Mouse (Mus musculus): ENCODE measurements around the gene Arl11. TPM values are rescaled to one million over a fixed set of nuclear protein-coding genes. Genes with fewer than 3 reads are reported as not detected.

Arl11 gene
- polyA plus RNA-seq, 1 experiment: 2.7 TPM

DNA sequence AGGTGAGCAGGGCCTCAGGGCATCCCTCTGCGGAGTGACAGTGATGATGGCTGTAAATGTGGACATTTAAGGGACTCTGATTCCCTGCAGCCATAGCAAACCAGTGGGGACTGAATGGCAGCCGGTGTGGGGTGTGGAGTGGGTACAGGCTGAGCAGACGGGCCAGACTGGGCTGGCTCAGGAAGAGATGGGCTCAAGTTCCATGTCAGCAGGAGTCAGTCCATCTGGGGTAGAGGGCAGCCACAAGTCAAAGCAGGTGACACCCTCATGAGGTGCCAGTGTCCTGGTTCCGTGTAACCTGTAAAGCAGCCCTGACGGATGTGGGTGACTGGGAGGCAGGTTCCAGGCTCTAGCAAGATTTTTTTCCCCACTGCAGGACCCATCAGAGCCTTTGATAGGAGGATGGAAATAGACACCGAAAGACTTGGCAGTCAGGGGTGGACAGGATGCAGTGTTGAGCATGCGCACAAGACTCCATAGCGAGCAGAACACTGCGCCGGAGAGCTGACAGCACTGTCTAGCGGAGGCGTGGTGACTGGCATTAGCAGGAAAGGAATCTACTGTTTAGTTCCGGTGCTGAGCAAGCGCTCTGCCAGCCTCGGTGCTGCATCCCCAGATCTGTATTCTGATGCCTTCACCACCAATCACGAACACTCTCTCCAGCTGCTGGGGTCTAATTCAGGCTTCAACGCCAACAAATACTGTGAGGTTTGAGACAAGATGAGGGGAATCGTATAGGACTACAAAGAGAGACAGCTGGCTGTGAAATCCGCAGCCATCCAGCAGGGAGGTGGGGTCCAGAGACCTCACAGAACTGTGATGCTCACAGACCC lies 18.3 kb downstream of the Arl11 start:
- peak; percentile 35 for DNase-seq (ENCODE audit: low spot score)

DNA sequence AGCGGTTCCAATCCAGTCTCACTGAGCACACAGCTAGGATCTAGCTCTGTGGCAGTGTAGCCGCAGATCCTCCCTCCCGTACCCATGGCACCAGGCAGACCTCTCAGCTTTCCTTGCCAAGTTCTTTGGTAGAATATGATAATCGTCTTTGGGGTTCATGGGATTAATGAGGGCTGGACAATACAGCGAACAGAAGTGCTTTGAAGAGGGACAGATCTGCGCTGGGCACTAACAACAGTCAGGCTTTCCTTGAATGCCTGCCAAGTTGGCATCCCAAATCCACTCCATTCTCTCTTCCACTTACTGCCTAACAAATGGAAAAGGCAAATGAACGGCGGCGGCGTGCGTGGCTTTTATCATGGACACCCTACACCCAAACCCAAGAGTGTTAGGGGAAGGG lies 21.0 kb downstream of the Arl11 start:
- no peak for DNase-seq (ENCODE audit: low spot score)

DNA sequence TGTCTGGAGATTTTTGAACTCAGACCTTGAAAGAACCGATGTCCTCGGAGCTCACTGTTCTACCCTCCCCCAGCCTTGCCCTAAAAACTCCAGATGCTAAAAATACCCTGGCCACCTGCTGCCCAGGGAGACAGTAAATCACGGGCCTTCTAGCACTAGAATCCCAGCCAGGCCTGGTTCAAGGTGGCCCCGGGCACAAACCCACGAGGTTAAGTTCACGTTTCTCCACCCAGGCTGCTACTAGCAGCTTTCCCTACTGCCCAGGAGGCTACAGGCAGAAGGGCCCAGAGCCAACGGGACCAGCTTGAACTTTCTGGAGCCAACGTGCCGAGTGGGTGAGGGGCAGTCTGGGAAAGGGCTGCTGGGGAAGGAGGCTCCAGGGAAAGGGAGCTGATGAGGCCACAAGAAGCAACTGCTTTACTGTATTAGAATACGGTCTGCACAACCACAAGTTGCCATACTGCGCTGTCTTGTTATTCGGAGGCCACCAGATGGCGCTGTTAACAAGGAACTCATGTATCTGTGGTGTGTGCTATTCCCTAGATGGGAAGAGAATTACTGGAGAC lies 21.5 kb downstream of the Arl11 start:
- DNase-seq (ENCODE audit: low spot score): peak; percentile 67

DNA sequence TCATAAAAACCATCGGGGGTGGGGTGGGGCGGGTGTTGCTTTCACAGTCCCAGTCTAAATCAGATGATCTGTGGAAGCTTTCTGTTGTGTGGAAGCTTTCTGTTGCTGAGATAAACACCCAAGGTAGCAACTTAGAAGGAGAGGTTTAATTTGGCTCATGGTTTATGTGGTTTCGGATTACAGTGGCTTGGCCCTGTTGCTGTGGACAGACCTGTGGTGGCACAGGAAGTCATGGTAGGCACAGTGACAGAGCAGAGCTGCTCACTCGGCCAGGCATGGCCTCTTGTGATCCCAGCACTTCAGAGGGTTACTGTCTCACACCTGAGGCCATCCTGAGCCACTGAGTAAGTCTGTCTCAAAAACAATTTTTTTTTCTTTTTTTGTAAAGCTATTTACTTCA lies 29.8 kb downstream of the Arl11 start:
- DNase-seq (ENCODE audit: low spot score): no peak

DNA sequence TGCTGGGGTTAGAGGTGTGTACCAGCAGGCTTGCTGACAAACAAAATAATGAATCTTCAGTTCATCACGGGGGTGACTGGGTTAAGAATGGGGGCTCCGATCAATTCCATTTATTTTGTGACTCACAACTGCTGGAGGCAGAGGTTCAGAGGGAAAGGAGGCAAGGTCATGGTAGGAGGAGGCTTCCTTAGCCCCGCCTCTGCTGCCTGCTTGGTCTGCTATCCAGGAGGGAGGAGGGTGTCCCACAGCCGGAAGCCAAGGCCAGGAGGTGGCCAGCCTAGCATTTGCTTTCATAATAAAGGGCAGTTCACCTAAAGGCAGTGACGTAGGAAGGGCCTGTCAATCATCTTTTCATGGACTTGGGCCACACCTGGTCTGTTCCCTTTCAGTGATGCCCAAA lies 35.0 kb downstream of the Arl11 start:
- no peak for DNase-seq (ENCODE audit: low spot score)

DNA sequence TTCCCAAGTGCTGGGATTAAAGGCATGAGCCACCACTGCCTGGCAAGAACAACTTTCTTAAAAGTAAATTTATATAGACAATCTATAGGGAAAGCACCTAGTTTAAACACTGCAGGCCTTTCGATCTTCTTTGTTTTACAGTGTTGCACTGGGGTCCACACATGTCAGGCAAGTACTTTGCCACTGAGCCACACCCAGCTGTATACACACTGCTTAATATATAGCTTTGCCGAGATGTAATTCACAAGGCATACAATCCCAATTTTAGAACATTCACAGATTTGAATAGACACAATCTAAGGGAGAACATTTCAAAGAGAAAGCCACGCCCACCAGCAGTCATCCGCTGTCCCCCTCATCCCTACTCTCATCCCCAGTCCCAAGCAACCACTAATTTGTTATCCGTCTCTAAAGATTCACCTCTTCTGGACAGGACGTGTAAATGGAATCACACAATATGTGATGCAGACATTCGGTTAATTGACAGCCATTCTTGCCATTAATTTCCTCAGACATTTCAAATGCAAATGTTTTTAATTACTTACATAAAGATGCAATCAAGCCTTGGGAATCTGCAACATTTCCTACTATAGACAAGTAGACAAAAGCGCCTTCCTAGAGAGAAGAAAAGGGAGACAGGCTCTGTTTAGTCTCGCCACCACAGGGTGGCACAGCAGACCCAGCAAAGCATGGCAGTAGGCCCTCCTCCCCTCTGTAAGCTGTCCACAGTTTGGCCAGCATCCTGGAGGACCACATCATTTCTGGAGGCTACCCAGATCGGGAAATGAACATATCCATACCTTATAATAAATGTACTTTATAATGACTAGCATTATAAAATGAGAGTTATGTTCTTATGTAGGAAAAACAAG lies 37.5 kb downstream of the Arl11 start:
- no peak for DNase-seq (ENCODE audit: low spot score)

DNA sequence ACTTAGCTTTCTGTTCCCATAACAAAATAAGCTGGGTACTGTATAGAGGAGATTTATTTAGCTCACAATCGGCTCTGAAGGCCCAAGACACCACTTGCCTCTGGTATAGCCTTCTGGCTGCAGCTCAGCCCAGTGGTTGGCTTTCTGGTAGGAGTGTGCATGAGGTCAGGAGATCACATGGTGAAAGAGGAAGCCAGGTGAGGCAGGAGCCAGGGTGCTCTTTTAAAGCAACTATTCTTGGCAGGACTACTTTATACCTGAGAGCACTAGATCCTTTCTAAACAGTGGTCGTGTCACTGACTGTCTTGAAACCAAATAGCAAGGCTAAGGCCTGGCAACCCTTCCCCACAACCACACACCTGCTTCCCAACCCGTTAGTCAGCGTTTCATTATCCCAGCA lies 40.3 kb downstream of the Arl11 start:
- no peak for DNase-seq (ENCODE audit: low spot score)

DNA sequence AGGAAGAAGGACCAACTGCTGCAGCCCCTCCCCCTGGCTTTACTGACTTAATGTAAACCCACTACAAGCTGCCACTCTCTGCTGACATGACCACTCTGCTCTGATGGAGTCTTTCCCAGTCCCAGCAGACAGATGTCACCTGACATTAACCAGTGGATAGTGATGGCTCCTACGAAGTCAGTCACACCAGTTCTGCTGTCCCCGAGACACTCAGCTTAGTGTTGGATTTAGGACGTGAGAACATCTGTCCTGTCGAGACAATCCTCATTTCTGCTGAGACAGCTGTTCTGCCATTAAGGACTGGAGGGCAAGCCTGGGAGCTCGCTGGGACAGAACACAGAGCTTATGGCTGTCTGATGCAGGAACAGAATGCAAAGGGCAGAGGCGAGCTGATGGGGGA lies 41.3 kb downstream of the Arl11 start:
- no peak for DNase-seq (ENCODE audit: low spot score)

DNA sequence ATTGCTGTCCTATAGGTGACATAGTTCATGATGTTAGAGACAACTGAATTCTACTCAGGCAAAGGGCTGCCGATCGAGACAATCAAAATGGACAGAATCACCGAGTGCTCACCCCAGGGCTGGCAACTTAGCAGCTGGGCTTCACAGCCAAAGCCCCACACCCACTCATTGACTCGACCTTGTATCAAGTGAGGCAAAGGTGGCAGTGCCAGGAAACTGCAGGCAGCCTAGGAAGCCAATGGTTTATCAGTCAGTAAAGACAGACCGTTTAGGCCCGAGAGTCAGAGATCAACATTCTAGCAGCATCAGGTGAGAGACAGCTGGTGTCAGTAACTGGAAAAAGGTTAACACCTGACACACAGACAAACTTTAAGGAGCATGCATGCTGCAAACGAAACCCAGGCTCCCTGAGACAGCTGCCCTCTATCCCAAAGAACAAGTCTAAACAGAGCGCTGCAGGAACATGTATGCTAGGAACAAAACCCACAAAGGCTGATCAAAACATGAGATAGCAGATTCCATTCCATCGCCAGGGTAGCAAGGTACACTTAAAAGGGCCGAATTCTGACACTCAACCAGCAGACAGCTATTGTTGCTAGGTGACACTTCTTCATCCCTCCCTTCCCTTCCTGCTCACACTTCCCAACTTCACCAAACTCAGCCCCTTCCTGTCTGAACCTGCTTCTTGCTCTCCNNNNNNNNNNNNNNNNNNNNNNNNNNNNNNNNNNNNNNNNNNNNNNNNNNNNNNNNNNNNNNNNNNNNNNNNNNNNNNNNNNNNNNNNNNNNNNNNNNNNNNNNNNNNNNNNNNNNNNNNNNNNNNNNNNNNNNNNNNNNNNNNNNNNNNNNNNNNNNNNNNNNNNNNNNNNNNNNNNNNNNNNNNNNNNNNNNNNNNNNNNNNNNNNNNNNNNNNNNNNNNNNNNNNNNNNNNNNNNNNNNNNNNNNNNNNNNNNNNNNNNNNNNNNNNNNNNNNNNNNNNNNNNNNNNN lies 45.0 kb downstream of the Arl11 start:
- no peak for DNase-seq (ENCODE audit: low spot score)

DNA sequence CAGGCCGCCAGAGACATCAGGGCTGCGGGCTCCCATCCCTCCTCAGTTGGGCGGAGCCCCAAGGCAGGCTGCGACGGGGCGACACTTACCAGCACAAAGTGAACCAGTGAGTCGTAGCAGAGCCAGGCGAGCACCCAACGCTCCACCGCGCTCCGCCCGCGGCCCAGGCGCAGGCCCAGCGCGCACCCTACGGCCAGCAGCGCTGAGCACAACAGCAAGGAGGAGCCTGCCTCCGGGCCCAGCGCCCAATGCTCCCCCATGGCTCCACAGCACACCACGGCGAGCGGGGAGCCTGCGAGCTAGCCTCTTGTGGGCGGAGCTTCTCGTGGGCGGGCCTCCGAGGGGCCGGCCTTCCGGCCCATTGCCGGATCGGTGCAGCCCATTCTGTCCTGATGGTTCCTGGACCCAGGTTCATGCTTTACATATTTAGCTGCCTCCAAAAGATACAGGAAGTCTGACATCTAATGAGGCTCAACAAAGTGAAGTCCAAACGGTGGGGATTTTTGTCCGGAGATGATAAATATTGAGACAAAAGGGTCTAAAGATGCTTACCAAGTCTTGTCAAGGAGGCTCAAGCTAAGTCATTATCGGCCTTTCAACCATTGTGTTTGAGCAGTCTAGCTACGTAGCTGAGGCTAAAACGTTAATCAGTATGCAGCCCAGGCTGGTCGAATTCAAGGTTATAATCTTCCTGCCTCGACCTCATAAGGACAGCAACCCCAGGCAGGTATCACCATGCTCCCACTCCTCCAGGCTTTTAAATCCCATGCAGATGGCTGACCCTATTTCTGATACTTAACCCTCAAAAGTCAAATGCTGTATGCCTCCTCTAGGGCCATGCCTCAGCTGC lies 50.8 kb downstream of the Arl11 start, which contains the start of gene Ebpl:
Ebpl (minus strand) TSS at position 309 of the 850 bp plus-strand sequence.
- peak; percentile 90 for DNase-seq (ENCODE audit: low spot score)

DNA sequence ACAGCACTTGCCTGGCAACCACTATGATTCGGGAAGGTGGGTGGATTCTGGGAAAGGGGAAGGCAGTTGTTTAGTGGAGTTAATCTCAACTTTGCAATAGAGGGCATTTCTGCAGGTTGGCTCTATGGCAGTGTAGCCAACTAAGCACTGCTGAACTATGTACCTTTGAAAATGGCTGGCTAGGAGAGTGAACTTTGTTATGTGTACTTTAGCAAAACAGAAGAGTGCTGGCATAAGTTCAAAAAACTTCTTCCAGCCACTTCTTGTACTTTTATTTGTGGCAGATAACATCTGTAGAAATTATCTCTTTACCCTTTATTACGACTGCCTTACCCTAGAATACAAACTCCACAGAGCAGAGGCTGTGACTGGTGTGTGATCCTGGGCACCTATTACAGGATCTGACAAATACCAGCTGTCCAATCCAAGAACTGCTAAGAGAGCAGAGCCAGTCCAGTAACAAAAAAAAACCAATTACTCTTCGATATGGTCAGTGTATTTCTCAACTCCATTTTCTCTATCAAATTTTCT lies 51.5 kb downstream of the Arl11 start:
- DNase-seq (ENCODE audit: low spot score): no peak

Other genes with a start within 250 kb of the Arl11 start
- 5.9 and 6.9 TPM in 2 replicates for gene Sacs, start 171.3 kb upstream of the Arl11 start, polyA plus RNA-seq (2012; rRNA removed)
- 3.7 and 5.2 TPM in 2 replicates for gene Sgcg, start 51.3 kb upstream of the Arl11 start, polyA plus RNA-seq (2012; rRNA removed)
- 10.8 and 10.9 TPM in 2 replicates for gene Ebpl, start 50.7 kb downstream of the Arl11 start, polyA plus RNA-seq (2012; rRNA removed)
- 30.4 and 34.3 TPM in 2 replicates for gene Kpna3, start 130.1 kb downstream of the Arl11 start, polyA plus RNA-seq (2012; rRNA removed)
- gene Spryd7, start 247.1 kb downstream of the Arl11 start, polyA plus RNA-seq (2012; rRNA removed): 17.0 and 18.2 TPM in 2 replicates